Mouse (Mus musculus): ENCODE data around the gene March9. TPM values are rescaled to one million over a fixed set of nuclear protein-coding genes. Genes with fewer than 3 reads are reported as not detected.

Gene March9
- 8.4 and 8.9 TPM in 2 replicates for polyA plus RNA-seq (2015; fragmentation: Nextera tagmentation; extraction: Ambion mirVana)

GRCm38 (mm10) chr10:127059968-127060916, at the start of gene March9:
Gene March9, minus strand, starts transcription at chr10:127060184.
- peak; percentile 46 for ATAC-seq (replicated peaks)
- Histone ChIP-seq H3K9me3 (no peaks in the 10 kb centered on the region), H3K4me1 (peaks cover 58% of the 10 kb centered on the region), H3K36me3 (replicated peaks) (peaks cover 27% of the 10 kb centered on the region), H3K27ac (peak within 1 kb of the TSS; percentile 97), H3K9ac (peak within 1 kb of the TSS; percentile 90), H3K4me3 (peak within 1 kb of the TSS; percentile 92), H3K27me3 (replicated peaks) (no peaks in the 10 kb centered on the region), H3K4me2 (peak within 1 kb of the TSS; percentile 84)
- whole genome bisulfite sequencing = under 1% methylated on average over 37 of the region's 72 CpGs

GRCm38 (mm10) chr10:127108262-127108583, 48.2 kb upstream of the March9 start:
- H3K27ac ChIP-seq = no peak overlapping the region
- H3K4me3 ChIP-seq = no peak overlapping the region
- no peaks in the 10 kb centered on the region for H3K27me3 ChIP-seq (replicated peaks)
- no peaks in the 10 kb centered on the region for H3K4me1 ChIP-seq
- no peak overlapping the region for H3K9ac ChIP-seq
- H3K4me2 ChIP-seq = no peak overlapping the region
- ATAC-seq (replicated peaks) = no peak
- H3K9me3 ChIP-seq = no peaks in the 10 kb centered on the region
- peaks cover 17% of the 10 kb centered on the region for H3K36me3 ChIP-seq (replicated peaks)
- WGBS = 90% methylated on average over 3 of the region's 3 CpGs

GRCm38 (mm10) chr10:127107563-127108261, 47.7 kb upstream of the March9 start:
- Histone ChIP-seq H3K27me3 (replicated peaks) (no peaks in the 10 kb centered on the region), H3K4me3 (no peak overlapping the region), H3K36me3 (replicated peaks) (peaks cover 17% of the 10 kb centered on the region), H3K27ac (no peak overlapping the region), H3K4me1 (no peaks in the 10 kb centered on the region), H3K4me2 (no peak overlapping the region), H3K9me3 (no peaks in the 10 kb centered on the region), H3K9ac (no peak overlapping the region)
- whole genome bisulfite sequencing = 90% methylated on average over 16 of the region's 16 CpGs
- ATAC-seq (replicated peaks) = no peak

GRCm38 (mm10) chr10:127103631-127104030, 43.6 kb upstream of the March9 start:
- no peak overlapping the region for H3K4me2 ChIP-seq
- WGBS = 85% methylated on average over 7 of the region's 7 CpGs
- H3K4me1 ChIP-seq = no peaks in the 10 kb centered on the region
- H3K36me3 ChIP-seq (replicated peaks) = peaks cover 18% of the 10 kb centered on the region
- H3K9me3 ChIP-seq = no peaks in the 10 kb centered on the region
- no peak overlapping the region for H3K4me3 ChIP-seq
- no peak overlapping the region for H3K9ac ChIP-seq
- H3K27me3 ChIP-seq (replicated peaks) = no peaks in the 10 kb centered on the region
- no peak for ATAC-seq (replicated peaks)
- no peak overlapping the region for H3K27ac ChIP-seq

- H3K27ac ChIP-seq = no peak overlapping the region
- no peak for ATAC-seq (replicated peaks)
- H3K9ac ChIP-seq = no peak overlapping the region
- no peak overlapping the region for H3K4me2 ChIP-seq
- 84% methylated on average over 6 of the region's 6 CpGs for WGBS
- no peaks in the 10 kb centered on the region for H3K9me3 ChIP-seq
- no peak overlapping the region for H3K4me3 ChIP-seq
- no peaks in the 10 kb centered on the region for H3K4me1 ChIP-seq
- H3K36me3 ChIP-seq (replicated peaks) = peaks cover 8% of the 10 kb centered on the region
- H3K27me3 ChIP-seq (replicated peaks) = no peaks in the 10 kb centered on the region
Observed at GRCm38 (mm10) chr10:127101151-127101550, 41.2 kb upstream of the March9 start.

- H3K9ac ChIP-seq = no peak overlapping the region
- no peaks in the 10 kb centered on the region for H3K9me3 ChIP-seq
- H3K27me3 ChIP-seq (replicated peaks) = no peaks in the 10 kb centered on the region
- 90% methylated on average over 8 of the region's 8 CpGs for WGBS
- H3K4me3 ChIP-seq = no peak overlapping the region
- H3K4me2 ChIP-seq = no peak overlapping the region
- no peak for ATAC-seq (replicated peaks)
- peaks cover 8% of the 10 kb centered on the region for H3K36me3 ChIP-seq (replicated peaks)
- no peak overlapping the region for H3K27ac ChIP-seq
- H3K4me1 ChIP-seq = no peaks in the 10 kb centered on the region
Observed at GRCm38 (mm10) chr10:127100414-127100813, 40.4 kb upstream of the March9 start.

GRCm38 (mm10) chr10:127099868-127100267, 39.9 kb upstream of the March9 start:
- no peak overlapping the region for H3K9ac ChIP-seq
- WGBS = 93% methylated on average over 15 of the region's 15 CpGs
- no peaks in the 10 kb centered on the region for H3K9me3 ChIP-seq
- H3K36me3 ChIP-seq (replicated peaks) = peaks cover 8% of the 10 kb centered on the region
- H3K4me1 ChIP-seq = peaks cover 2% of the 10 kb centered on the region
- no peaks in the 10 kb centered on the region for H3K27me3 ChIP-seq (replicated peaks)
- no peak overlapping the region for H3K27ac ChIP-seq
- ATAC-seq (replicated peaks) = no peak
- H3K4me3 ChIP-seq = no peak overlapping the region
- H3K4me2 ChIP-seq = no peak overlapping the region

- Histone ChIP-seq H3K36me3 (replicated peaks) (peaks cover 8% of the 10 kb centered on the region), H3K4me3 (no peak overlapping the region), H3K4me1 (peaks cover 9% of the 10 kb centered on the region), H3K4me2 (no peak overlapping the region), H3K9me3 (no peaks in the 10 kb centered on the region), H3K9ac (no peak overlapping the region), H3K27me3 (replicated peaks) (no peaks in the 10 kb centered on the region), H3K27ac (no peak overlapping the region)
- WGBS = 95% methylated on average over 10 of the region's 10 CpGs
- ATAC-seq (replicated peaks) = no peak
Observed at GRCm38 (mm10) chr10:127099191-127099590, 39.2 kb upstream of the March9 start.

GRCm38 (mm10) chr10:127098514-127098913, 38.5 kb upstream of the March9 start:
- H3K27me3 ChIP-seq (replicated peaks) = no peaks in the 10 kb centered on the region
- no peak overlapping the region for H3K4me2 ChIP-seq
- 78% methylated on average over 20 of the region's 20 CpGs for WGBS
- H3K27ac ChIP-seq = no peak overlapping the region
- H3K4me1 ChIP-seq = peaks cover 12% of the 10 kb centered on the region
- H3K4me3 ChIP-seq = no peak overlapping the region
- H3K9me3 ChIP-seq = no peaks in the 10 kb centered on the region
- no peak overlapping the region for H3K9ac ChIP-seq
- ATAC-seq (replicated peaks) = no peak
- peaks cover 8% of the 10 kb centered on the region for H3K36me3 ChIP-seq (replicated peaks)

- peaks cover 7% of the 10 kb centered on the region for H3K36me3 ChIP-seq (replicated peaks)
- peak overlapping the region; percentile 50 for H3K27ac ChIP-seq
- 27% methylated on average over 7 of the region's 7 CpGs for WGBS
Observed at GRCm38 (mm10) chr10:127094382-127094802, 34.4 kb upstream of the March9 start.

GRCm38 (mm10) chr10:127092742-127093141, 32.8 kb upstream of the March9 start:
- Histone ChIP-seq H3K4me3 (no peak overlapping the region), H3K4me1 (peaks cover 27% of the 10 kb centered on the region), H3K9ac (no peak overlapping the region), H3K27me3 (replicated peaks) (peaks cover 30% of the 10 kb centered on the region), H3K9me3 (no peaks in the 10 kb centered on the region), H3K27ac (no peak overlapping the region), H3K36me3 (replicated peaks) (peaks cover 10% of the 10 kb centered on the region; the same call in 1 of the 2 replicates), H3K4me2 (no peak overlapping the region)
- 57% methylated on average over 4 of the region's 4 CpGs for WGBS
- no peak for ATAC-seq (replicated peaks)

More at GRCm38 (mm10) chr10:127094382-127094802, 34.4 kb upstream of the March9 start:
- H3K27me3 ChIP-seq (replicated peaks) = peaks cover 16% of the 10 kb centered on the region
- H3K9me3 ChIP-seq = no peaks in the 10 kb centered on the region
- H3K4me2 ChIP-seq = no peak overlapping the region
- peaks cover 27% of the 10 kb centered on the region for H3K4me1 ChIP-seq
- H3K4me3 ChIP-seq = no peak overlapping the region
- no peak for ATAC-seq (replicated peaks)
- no peak overlapping the region for H3K9ac ChIP-seq

Data from midbrain, embryonic 15.5 days (tissue).